ENCODE assay signal across 8 mouse cellular contexts in the genomic region with DNA sequence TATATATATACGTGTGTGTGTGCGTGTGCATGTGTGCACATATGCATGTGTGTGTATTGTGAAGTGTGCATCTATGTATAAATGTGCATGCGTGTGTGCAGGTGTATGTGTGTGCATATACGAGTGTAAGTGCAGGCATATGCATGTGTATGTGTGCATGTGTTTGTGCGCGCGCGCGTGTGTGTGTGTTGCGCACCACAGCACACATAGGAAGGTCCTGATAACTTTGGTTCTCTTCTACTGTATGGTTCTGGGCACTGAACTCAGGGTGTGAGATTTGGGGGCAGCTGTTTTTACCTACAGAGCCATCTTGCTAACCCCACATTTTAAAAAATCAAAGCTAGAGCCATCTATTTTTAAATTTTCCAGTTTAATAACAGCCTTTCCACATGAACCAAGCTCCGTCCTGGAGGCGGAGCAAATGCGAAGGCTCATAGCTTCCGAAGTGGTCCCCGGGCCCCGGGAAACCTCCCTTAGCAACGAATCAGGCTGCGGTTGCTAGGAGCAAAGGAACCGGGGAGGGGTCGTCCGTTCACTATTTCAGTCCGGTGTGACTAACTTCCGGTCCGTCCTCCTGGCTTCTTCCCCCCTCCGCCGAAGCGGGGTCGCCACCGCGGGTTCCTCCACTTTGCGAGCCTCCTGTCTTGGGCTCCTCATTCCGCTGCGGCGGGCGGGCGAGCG. TPM values are rescaled to one million over a fixed set of nuclear protein-coding genes. Genes with fewer than 3 reads are reported as not detected.
DNase-seq lines count a peak whose midpoint lies in the region; ATAC-seq lines count a peak whose summit lies in the region.

No protein-coding gene starts in this region.

- DNase-seq in adipocyte (ENCODE audit: low spot score) = peak; percentile 90
- DNase-seq in embryo, embryonic 10 days (ENCODE audit: low spot score) = peak; percentile 91
- DNase-seq in gastrocnemius, postnatal 36 days = peak; percentile 88 to 96
- DNase-seq in left cerebral cortex, postnatal 25 days (ENCODE audit: low spot score in 2 of 2) = peak; percentile 92 to 96
- peak; percentile 94 for DNase-seq in midbrain, embryonic 10.5 days (ENCODE audit: low spot score)
- peak; percentile 93 for DNase-seq in right cerebral cortex, postnatal 4 days

- intact Hi-C loops in gastrocnemius, postnatal 36 days (cut with DNase I) = no loop called here
- intact Hi-C loops in left cerebral cortex, postnatal 25 days (cut with DNase I) = loop anchor here (5.0 kb wide), 1 partner anchor 48 kb away; no protein-coding TSS in a partner anchor

- 7% methylated on average over 37 of the region's 37 CpGs for WGBS in intestine, embryonic 15.5 days
- WGBS in midbrain, embryonic 10.5 days = 9% methylated on average over 37 of the region's 37 CpGs

- H3K36me3 ChIP-seq in intestine, embryonic 15.5 days = 0 out of 2 replicates have a peak, but pooled peaks cover 3% of the 10 kb centered on the region
- H3K36me3 ChIP-seq in midbrain, embryonic 10.5 days = peaks cover 24% of the 10 kb centered on the region

- H3K27me3 ChIP-seq in intestine, embryonic 15.5 days (replicated peaks) = no peaks in the 10 kb centered on the region
- no peaks in the 10 kb centered on the region for H3K27me3 ChIP-seq in midbrain, embryonic 10.5 days (ENCODE audit: low read depth, poor library complexity, severe bottlenecking)

- no peaks in the 10 kb centered on the region for H3K9me3 ChIP-seq in intestine, embryonic 15.5 days
- H3K9me3 ChIP-seq in midbrain, embryonic 10.5 days (replicated peaks) = no peaks in the 10 kb centered on the region

- H3K4me2 ChIP-seq in intestine, embryonic 15.5 days (replicated peaks) = peak overlapping the region; percentile 95

- peak; percentile 96 for ATAC-seq in intestine, embryonic 15.5 days
- no peak for ATAC-seq in erythroid progenitor cell, adult 5-6 weeks (replicated peaks; ENCODE audit: low FRiP score, poor library complexity, severe bottlenecking)

- peaks cover 11% of the 10 kb centered on the region for H3K4me1 ChIP-seq in intestine, embryonic 15.5 days (replicated peaks)
- peaks cover 22% of the 10 kb centered on the region for H3K4me1 ChIP-seq in midbrain, embryonic 10.5 days

- peak overlapping the region; percentile 76 for H3K27ac ChIP-seq in intestine, embryonic 15.5 days
- H3K27ac ChIP-seq in midbrain, embryonic 10.5 days (replicated peaks) = peak overlapping the region; percentile 90

- H3K9ac ChIP-seq in intestine, embryonic 15.5 days = peak overlapping the region; percentile 97

- H3K4me3 ChIP-seq in intestine, embryonic 15.5 days (replicated peaks) = peak overlapping the region; percentile 98
- peak overlapping the region; percentile 98 for H3K4me3 ChIP-seq in midbrain, embryonic 10.5 days

RNA-seq across cellular contexts. Expression of gene Svop, which starts 8.5 kb away (rescaled TPM):
- not detected for total RNA-seq in gastrocnemius, postnatal 36 days (2021)
- polyA plus RNA-seq in intestine, embryonic 15.5 days (2015; fragmentation: Nextera tagmentation; extraction: Ambion mirVana) = 2.1 and 2.5 TPM in 2 replicates
- 100 to 1,000 TPM; 187 to 192 TPM for total RNA-seq in left cerebral cortex, postnatal 25 days (2021)
- polyA plus RNA-seq in midbrain, embryonic 10.5 days (2016; fragmentation: Nextera tagmentation; extraction: Ambion mirVana) = 8.9 and 17.7 TPM in 2 replicates
- not detected in 2 replicates for total RNA-seq in erythroid progenitor cell, adult 5-6 weeks (2015; ENCODE audit: low replicate concordance)
- total RNA-seq in erythroid progenitor cell, adult 5-6 weeks (2017; ENCODE audit: low replicate concordance) = 0.13 TPM in 1 of 2 replicates, not detected in the other

RNA-seq across cellular contexts. Expression of gene Alkbh2, which starts 28.2 kb away (rescaled TPM):
- under 1 TPM; 0.59 to 0.69 TPM for total RNA-seq in gastrocnemius, postnatal 36 days (2021)
- 11.6 and 12.0 TPM in 2 replicates for polyA plus RNA-seq in intestine, embryonic 15.5 days (2015; fragmentation: Nextera tagmentation; extraction: Ambion mirVana)
- total RNA-seq in left cerebral cortex, postnatal 25 days (2021) = 1 to 10 TPM; 5.2 to 5.4 TPM
- 12.2 and 12.8 TPM in 2 replicates for polyA plus RNA-seq in midbrain, embryonic 10.5 days (2016; fragmentation: Nextera tagmentation; extraction: Ambion mirVana)
- 1.7 and 7.9 TPM in 2 replicates for total RNA-seq in erythroid progenitor cell, adult 5-6 weeks (2015; ENCODE audit: low replicate concordance)
- not detected in 2 replicates for total RNA-seq in erythroid progenitor cell, adult 5-6 weeks (2017; ENCODE audit: low replicate concordance)

RNA-seq across cellular contexts. Expression of gene Ung, which starts 30.3 kb away (rescaled TPM):
- 10 to 100 TPM in 1 of 2 experiments, 1 to 10 TPM in 1; 9.7 to 13.2 TPM for total RNA-seq in gastrocnemius, postnatal 36 days (2021)
- polyA plus RNA-seq in intestine, embryonic 15.5 days (2015; fragmentation: Nextera tagmentation; extraction: Ambion mirVana) = 45.0 and 45.1 TPM in 2 replicates
- 1 to 10 TPM; 3.4 to 4.9 TPM for total RNA-seq in left cerebral cortex, postnatal 25 days (2021)
- 58.9 and 67.5 TPM in 2 replicates for polyA plus RNA-seq in midbrain, embryonic 10.5 days (2016; fragmentation: Nextera tagmentation; extraction: Ambion mirVana)
- total RNA-seq in erythroid progenitor cell, adult 5-6 weeks (2015; ENCODE audit: low replicate concordance) = 1.1 and 3.4 TPM in 2 replicates
- 1.7 and 5.5 TPM in 2 replicates for total RNA-seq in erythroid progenitor cell, adult 5-6 weeks (2017; ENCODE audit: low replicate concordance)

RNA-seq across cellular contexts. Expression of gene Usp30, which starts 34.6 kb away (rescaled TPM):
- total RNA-seq in gastrocnemius, postnatal 36 days (2021) = 1 to 10 TPM; 7.3 to 9.2 TPM
- polyA plus RNA-seq in intestine, embryonic 15.5 days (2015; fragmentation: Nextera tagmentation; extraction: Ambion mirVana) = 10.3 and 10.5 TPM in 2 replicates
- total RNA-seq in left cerebral cortex, postnatal 25 days (2021) = 10 to 100 TPM; 35.9 to 38.0 TPM
- 13.0 and 15.6 TPM in 2 replicates for polyA plus RNA-seq in midbrain, embryonic 10.5 days (2016; fragmentation: Nextera tagmentation; extraction: Ambion mirVana)
- total RNA-seq in erythroid progenitor cell, adult 5-6 weeks (2015; ENCODE audit: low replicate concordance) = 1.8 and 5.0 TPM in 2 replicates
- total RNA-seq in erythroid progenitor cell, adult 5-6 weeks (2017; ENCODE audit: low replicate concordance) = 0.68 and 0.77 TPM in 2 replicates

RNA-seq across cellular contexts. Expression of gene Acacb, which starts 46.5 kb away (rescaled TPM):
- total RNA-seq in gastrocnemius, postnatal 36 days (2021) = 100 to 1,000 TPM; 138 to 166 TPM
- 1.4 and 1.7 TPM in 2 replicates for polyA plus RNA-seq in intestine, embryonic 15.5 days (2015; fragmentation: Nextera tagmentation; extraction: Ambion mirVana)
- total RNA-seq in left cerebral cortex, postnatal 25 days (2021) = 1 to 10 TPM; 4.0 to 4.7 TPM
- polyA plus RNA-seq in midbrain, embryonic 10.5 days (2016; fragmentation: Nextera tagmentation; extraction: Ambion mirVana) = 2.6 and 3.3 TPM in 2 replicates
- 1.3 TPM in 1 of 2 replicates, not detected in the other for total RNA-seq in erythroid progenitor cell, adult 5-6 weeks (2015; ENCODE audit: low replicate concordance)
- not detected in 2 replicates for total RNA-seq in erythroid progenitor cell, adult 5-6 weeks (2017; ENCODE audit: low replicate concordance)

Comparison
In these comparisons a context has a peak if more than half of its experiments do, and no peak if none do; other contexts are left out.
1. RNA of gene Svop, which starts 8.5 kb away (total RNA-seq): 187 to 192 TPM in left cerebral cortex, postnatal 25 days; not detected in gastrocnemius, postnatal 36 days and 0.13 TPM in erythroid progenitor cell, adult 5-6 weeks; every median in the first group is over 100 times any median in the second.
2. Peak in every context shown above with its lines, with median percentiles within 50 percentile points of each other: DNase-seq.